Mouse (Mus musculus) gastrocnemius, postnatal 36 days (tissue): Measurements from ENCODE around the gene Tmem25. TPM values are rescaled to one million over a fixed set of nuclear protein-coding genes. Genes with fewer than 3 reads are reported as not detected.
A peak's percentile ranks its signal among the peaks of the same experiment; 100 is the strongest.

Experiments
- DNase-seq, 2 experiments: peaks; one replicate each; pipeline ENCODE4 v3.0.0; 2022
- intact Hi-C: fragments of 180-260 bp; cut with DNase I; formaldehyde crosslinking; loops from one replicate; pipeline ENCODE4 v1.15.1; 2025
- long read RNA-seq, 2 experiments: library from polyadenylated mRNA; stranded (forward); transcript quantifications; one replicate each; pipeline ENCODE4 v2.0.0; 2021
- total RNA-seq, 2 experiments: library from RNA; stranded (reverse); gene quantifications; 2 replicates each; pipeline ENCODE4 v1.2.3; 2021

Tmem25 gene
- 1 to 10 TPM; 6.1 to 6.2 TPM for total RNA-seq
- long read RNA-seq, experiment 1, partial matches to known transcripts = 1 of 9 reads
- long read RNA-seq, experiment 1, other reads (novel, unspliced or antisense) = 5 of 9 reads
- long read RNA-seq, experiment 2, partial matches to known transcripts = 3 of 12 reads
- long read RNA-seq, experiment 2, other reads (novel, unspliced or antisense) = 7 of 12 reads

GRCm38 (mm10) chr9:44799102-44799957 is at the start of gene Tmem25:
Gene Tmem25, minus strand, starts transcription at chr9:44799307.
- intact Hi-C loops = no loop called here
- DNase-seq = peak; percentile 75 to 79

GRCm38 (mm10) chr9:44847446-44847845 is 48.3 kb upstream of the Tmem25 start:
- intact Hi-C loops = no loop called here
- DNase-seq = no peak

GRCm38 (mm10) chr9:44841241-44841640 is 42.1 kb upstream of the Tmem25 start:
- intact Hi-C loops = loop anchor here (5.0 kb wide), 2 partner anchors 41 to 71 kb away; partner anchors contain the start of gene Kmt2a
- DNase-seq = no peak

GRCm38 (mm10) chr9:44836439-44836838 is 37.3 kb upstream of the Tmem25 start:
- DNase-seq = peak; percentile 56 to 66
- intact Hi-C loops = no loop called here

GRCm38 (mm10) chr9:44832356-44832755 is 33.2 kb upstream of the Tmem25 start:
- no peak for DNase-seq
- intact Hi-C loops = no loop called here

- no peak for DNase-seq
- intact Hi-C loops = no loop called here
Observed at GRCm38 (mm10) chr9:44830506-44830905, 31.4 kb upstream of the Tmem25 start.

- no peak for DNase-seq
- intact Hi-C loops = loop anchor here (5.0 kb wide), 1 partner anchor 103 kb away; no protein-coding TSS in a partner anchor
Observed at GRCm38 (mm10) chr9:44828944-44829343, 29.8 kb upstream of the Tmem25 start.

GRCm38 (mm10) chr9:44826660-44827059 is 27.6 kb upstream of the Tmem25 start:
- intact Hi-C loops = loop anchor here (5.0 kb wide), 1 partner anchor 106 kb away; no protein-coding TSS in a partner anchor
- no peak for DNase-seq

- peak in 1 of 2 experiments; percentile 39 for DNase-seq
- intact Hi-C loops = no loop called here
Observed at GRCm38 (mm10) chr9:44819920-44820827, 21.1 kb upstream of the Tmem25 start.

GRCm38 (mm10) chr9:44817522-44817921 is 18.4 kb upstream of the Tmem25 start:
- no peak for DNase-seq
- intact Hi-C loops = no loop called here

- DNase-seq = no peak
- intact Hi-C loops = no loop called here
Observed at GRCm38 (mm10) chr9:44814179-44814578, 15.1 kb upstream of the Tmem25 start.

GRCm38 (mm10) chr9:44810316-44810715 is 11.2 kb upstream of the Tmem25 start:
- intact Hi-C loops = no loop called here
- no peak for DNase-seq

GRCm38 (mm10) chr9:44807778-44808177 is 8.7 kb upstream of the Tmem25 start:
- intact Hi-C loops = no loop called here
- DNase-seq = no peak

GRCm38 (mm10) chr9:44807141-44807540 is 8.0 kb upstream of the Tmem25 start:
- DNase-seq = no peak
- intact Hi-C loops = no loop called here

- DNase-seq = no peak
- intact Hi-C loops = loop anchor here (1.0 kb wide), 1 partner anchor 19 kb away; no protein-coding TSS in a partner anchor
Observed at GRCm38 (mm10) chr9:44805536-44805935, 6.4 kb upstream of the Tmem25 start.

GRCm38 (mm10) chr9:44804678-44805077 is 5.6 kb upstream of the Tmem25 start:
- intact Hi-C loops = loop anchor here (1.0 kb wide), 1 partner anchor 18 kb away; no protein-coding TSS in a partner anchor

GRCm38 (mm10) chr9:44802808-44803450 is 3.8 kb upstream of the Tmem25 start, which contains the start of gene Ttc36:
Gene Ttc36, minus strand, starts transcription at chr9:44803072.
- no peak for DNase-seq
- intact Hi-C loops = no loop called here

More at GRCm38 (mm10) chr9:44804678-44805077, 5.6 kb upstream of the Tmem25 start:
- no peak for DNase-seq

- intact Hi-C loops = no loop called here
- DNase-seq = no peak
Observed at GRCm38 (mm10) chr9:44801669-44802068, 2.6 kb upstream of the Tmem25 start.

GRCm38 (mm10) chr9:44799958-44800324 is 834 bp upstream of the Tmem25 start:
- no peak for DNase-seq
- intact Hi-C loops = no loop called here

- peak in 1 of 2 experiments; percentile 31 for DNase-seq
- intact Hi-C loops = no loop called here
Observed at GRCm38 (mm10) chr9:44798298-44798697, 809 bp downstream of the Tmem25 start.
